Comparison of ENCODE assay signal across 29 mouse cellular contexts in genomic region chr11:94234857-94235256, GRCm38 (mm10). TPM values are rescaled to one million over a fixed set of nuclear protein-coding genes. Genes with fewer than 3 reads are reported as not detected.
A peak's percentile ranks its signal among the peaks of the same experiment; 100 is the strongest.
DNase-seq lines count a peak whose midpoint lies in the region; ATAC-seq and TF ChIP-seq lines count a peak whose summit lies in the region.
"Had no signal": no experiment of that assay in that cellular context is flagged by ENCODE, and none has a peak within 500 bp of the region (broad histone marks: within the 10 kb centered on the region; RNA-seq: fewer than 3 reads in every experiment).

No protein-coding gene starts in this region.

- no peak overlapping the region for H3K4me2 ChIP-seq in hindbrain, postnatal 0 days (ENCODE audit: low read depth, low read length)
- 0 out of 2 replicates have a peak overlapping the region, but pooled peaks have one; percentile 1 for H3K4me2 ChIP-seq in liver, embryonic 12.5 days
- no peak overlapping the region for H3K4me2 ChIP-seq in liver, embryonic 11.5 days
- no peak overlapping the region for H3K4me2 ChIP-seq in midbrain, embryonic 11.5 days
- H3K4me2 ChIP-seq: embryonic facial prominence, embryonic 13.5 days; hindbrain, embryonic 14.5 days had no signal

- WGBS in hindbrain, embryonic 10.5 days: 87% methylated on average over 8 of the region's 8 CpGs
- WGBS in hindbrain, postnatal 0 days: 93% methylated on average over 8 of the region's 8 CpGs
- WGBS in liver, embryonic 12.5 days (ENCODE audit: insufficient replicate concordance): 83% methylated on average over 8 of the region's 8 CpGs
- WGBS in liver, embryonic 11.5 days: 83% methylated on average over 8 of the region's 8 CpGs
- 93% methylated on average over 8 of the region's 8 CpGs for WGBS in midbrain, embryonic 10.5 days
- 89% methylated on average over 8 of the region's 8 CpGs for WGBS in midbrain, embryonic 11.5 days

- peak overlapping the region; percentile 43 for H3K27ac ChIP-seq in hindbrain, embryonic 10.5 days
- no peak overlapping the region for H3K27ac ChIP-seq in hindbrain, postnatal 0 days
- peak overlapping the region; percentile 48; the same call in 1 of the 2 replicates for H3K27ac ChIP-seq in liver, embryonic 12.5 days
- no peak overlapping the region for H3K27ac ChIP-seq in liver, embryonic 11.5 days (ENCODE audit: low read depth, low read length)
- peak overlapping the region; percentile 81 for H3K27ac ChIP-seq in midbrain, embryonic 10.5 days (replicated peaks)
- H3K27ac ChIP-seq in midbrain, embryonic 11.5 days (ENCODE audit: low read depth, low read length): no peak overlapping the region
- H3K27ac ChIP-seq: embryonic facial prominence, embryonic 10.5 days; embryonic facial prominence, embryonic 13.5 days; hindbrain, embryonic 14.5 days had no signal

- H3K9ac ChIP-seq in hindbrain, postnatal 0 days (replicated peaks; ENCODE audit: low read length): no peak overlapping the region
- no peak overlapping the region for H3K9ac ChIP-seq in liver, embryonic 12.5 days
- no peak overlapping the region for H3K9ac ChIP-seq in liver, embryonic 11.5 days (ENCODE audit: low read depth, low read length)
- no peak overlapping the region for H3K9ac ChIP-seq in midbrain, embryonic 11.5 days (ENCODE audit: low read length)
- H3K9ac ChIP-seq: embryonic facial prominence, embryonic 13.5 days; forebrain, postnatal 0 days; hindbrain, embryonic 14.5 days had no signal

- DNase-seq in hindbrain, embryonic 10.5 days (ENCODE audit: low spot score): no peak
- DNase-seq in hindbrain, postnatal 0 days (ENCODE audit: low spot score): no peak
- no peak for DNase-seq in liver, embryonic 11.5 days (ENCODE audit: low spot score)
- DNase-seq in midbrain, embryonic 10.5 days (ENCODE audit: low spot score): no peak
- no peak for DNase-seq in midbrain, embryonic 11.5 days (ENCODE audit: low spot score, missing footprints)
- DNase-seq: adrenal gland, postnatal 10 days; adrenal gland, postnatal 36 days; B cell, adult 2 months; cerebellum, adult 18-20 months; embryo, embryonic 11 days; forebrain, postnatal 0 days; gastrocnemius, adult 2 months; gastrocnemius, postnatal 14 days; heart, adult 18-20 months had no signal

- ATAC-seq in erythroblast, adult 5-6 weeks (replicated peaks; ENCODE audit: low FRiP score, poor library complexity, severe bottlenecking): no peak
- ATAC-seq in hindbrain, postnatal 0 days: no peak
- ATAC-seq in liver, embryonic 12.5 days: no peak
- no peak for ATAC-seq in liver, embryonic 11.5 days (replicated peaks; ENCODE audit: low FRiP score)
- no peak for ATAC-seq in midbrain, embryonic 11.5 days (ENCODE audit: low FRiP score)
- ATAC-seq: forebrain, embryonic 14.5 days; forebrain, postnatal 0 days; Patski had no signal

- no peaks in the 10 kb centered on the region for H3K9me3 ChIP-seq in erythroblast, embryonic 14.5 days (ENCODE audit: control insufficient read depth, low read length)
- H3K9me3 ChIP-seq in hindbrain, embryonic 10.5 days: no peaks in the 10 kb centered on the region
- H3K9me3 ChIP-seq in hindbrain, postnatal 0 days (ENCODE audit: low read length): no peaks in the 10 kb centered on the region
- H3K9me3 ChIP-seq in liver, embryonic 12.5 days (replicated peaks): no peaks in the 10 kb centered on the region
- no peaks in the 10 kb centered on the region for H3K9me3 ChIP-seq in liver, embryonic 11.5 days (ENCODE audit: control insufficient read depth, low read length)
- no peaks in the 10 kb centered on the region for H3K9me3 ChIP-seq in midbrain, embryonic 10.5 days (replicated peaks)
- no peaks in the 10 kb centered on the region for H3K9me3 ChIP-seq in midbrain, embryonic 11.5 days (ENCODE audit: control insufficient read depth, low read length)
- H3K9me3 ChIP-seq: embryonic facial prominence, embryonic 10.5 days; embryonic facial prominence, embryonic 13.5 days; G1E; heart, embryonic 10.5 days had no signal

- peak overlapping the region; percentile 3 for H3K4me3 ChIP-seq in erythroblast, embryonic 14.5 days (replicated peaks)
- no peak overlapping the region for H3K4me3 ChIP-seq in hindbrain, embryonic 10.5 days
- H3K4me3 ChIP-seq in hindbrain, postnatal 0 days (ENCODE audit: low read length): no peak overlapping the region
- H3K4me3 ChIP-seq in liver, embryonic 12.5 days: no peak overlapping the region
- H3K4me3 ChIP-seq in liver, embryonic 11.5 days (ENCODE audit: low read depth, low read length): no peak overlapping the region
- no peak overlapping the region for H3K4me3 ChIP-seq in midbrain, embryonic 10.5 days
- H3K4me3 ChIP-seq in midbrain, embryonic 11.5 days (ENCODE audit: low read depth, low read length): no peak overlapping the region
- H3K4me3 ChIP-seq: embryonic facial prominence, embryonic 10.5 days; embryonic facial prominence, embryonic 13.5 days; gastrocnemius, adult 2 months; heart, embryonic 10.5 days had no signal

- H3K4me1 ChIP-seq in erythroblast, embryonic 14.5 days (ENCODE audit: control insufficient read depth): peaks cover 57% of the 10 kb centered on the region
- peaks cover 34% of the 10 kb centered on the region for H3K4me1 ChIP-seq in hindbrain, embryonic 10.5 days (replicated peaks)
- H3K4me1 ChIP-seq in hindbrain, postnatal 0 days (ENCODE audit: insufficient read depth, low read length): no peaks in the 10 kb centered on the region
- peaks cover 55% of the 10 kb centered on the region for H3K4me1 ChIP-seq in liver, embryonic 12.5 days
- peaks cover 23% of the 10 kb centered on the region for H3K4me1 ChIP-seq in liver, embryonic 11.5 days (replicated peaks; ENCODE audit: control insufficient read depth, insufficient read depth, low read length)
- peaks cover 40% of the 10 kb centered on the region for H3K4me1 ChIP-seq in midbrain, embryonic 10.5 days
- H3K4me1 ChIP-seq in midbrain, embryonic 11.5 days (ENCODE audit: control insufficient read depth, insufficient read depth, low read length): peaks cover 8% of the 10 kb centered on the region; the same call in 1 of the 2 replicates

- no peaks in the 10 kb centered on the region for H3K36me3 ChIP-seq in erythroblast, embryonic 14.5 days (ENCODE audit: control insufficient read depth)
- H3K36me3 ChIP-seq in hindbrain, embryonic 10.5 days: no peaks in the 10 kb centered on the region
- no peaks in the 10 kb centered on the region for H3K36me3 ChIP-seq in hindbrain, postnatal 0 days (ENCODE audit: insufficient read depth, low read length)
- no peaks in the 10 kb centered on the region for H3K36me3 ChIP-seq in liver, embryonic 12.5 days
- H3K36me3 ChIP-seq in liver, embryonic 11.5 days (ENCODE audit: control insufficient read depth, insufficient read depth, low read length): no peaks in the 10 kb centered on the region
- H3K36me3 ChIP-seq in midbrain, embryonic 10.5 days: no peaks in the 10 kb centered on the region
- H3K36me3 ChIP-seq in midbrain, embryonic 11.5 days (ENCODE audit: control insufficient read depth, insufficient read depth, low read length): no peaks in the 10 kb centered on the region
- H3K36me3 ChIP-seq: embryonic facial prominence, embryonic 10.5 days; embryonic facial prominence, embryonic 13.5 days; G1E; heart, embryonic 10.5 days had no signal

- H3K27me3 ChIP-seq in erythroblast, embryonic 14.5 days (ENCODE audit: control insufficient read depth): peaks cover 3% of the 10 kb centered on the region
- peaks cover 9% of the 10 kb centered on the region; the same call in 1 of the 2 replicates for H3K27me3 ChIP-seq in hindbrain, embryonic 10.5 days (ENCODE audit: insufficient read depth, poor library complexity, severe bottlenecking)
- H3K27me3 ChIP-seq in hindbrain, postnatal 0 days (ENCODE audit: insufficient read depth, low read length): no peaks in the 10 kb centered on the region
- peaks cover 7% of the 10 kb centered on the region; the same call in 1 of the 2 replicates for H3K27me3 ChIP-seq in liver, embryonic 12.5 days (replicated peaks)
- no peaks in the 10 kb centered on the region for H3K27me3 ChIP-seq in liver, embryonic 11.5 days (replicated peaks; ENCODE audit: control insufficient read depth, insufficient read depth, low read length)
- H3K27me3 ChIP-seq in midbrain, embryonic 10.5 days (ENCODE audit: low read depth, poor library complexity, severe bottlenecking): no peaks in the 10 kb centered on the region
- no peaks in the 10 kb centered on the region for H3K27me3 ChIP-seq in midbrain, embryonic 11.5 days (ENCODE audit: control insufficient read depth, insufficient read depth, low read length)
- H3K27me3 ChIP-seq: embryonic facial prominence, embryonic 13.5 days; Patski had no signal

- no peak for TF ChIP-seq CTCF in hindbrain, postnatal 0 days (IDR thresholded peaks at IDR 0.05; ENCODE audit: low read depth)

RNA-seq across cellular contexts. Expression of gene Wfikkn2, which starts 10.9 kb away (rescaled TPM):
- polyA plus RNA-seq in erythroblast, embryonic 14.5 days (2012): 0.01 TPM in 1 of 2 replicates, not detected in the other
- total RNA-seq in erythroblast, adult 5-6 weeks (2015; ENCODE audit: low replicate concordance): not detected in 2 replicates
- total RNA-seq in erythroblast, adult 5-6 weeks (2017; ENCODE audit: low replicate concordance): not detected in 2 replicates
- 0.61 and 2.0 TPM in 2 replicates for polyA plus RNA-seq in hindbrain, embryonic 10.5 days (2016; fragmentation: Nextera tagmentation; extraction: Ambion mirVana)
- 7.0 and 10.1 TPM in 2 replicates for total RNA-seq in hindbrain, postnatal 0 days (2014; rRNA removed)
- polyA plus RNA-seq in hindbrain, postnatal 0 days (2015; fragmentation: Nextera tagmentation; extraction: Ambion mirVana): 10.4 and 10.5 TPM in 2 replicates
- 0.31 and 0.44 TPM in 2 replicates for polyA plus RNA-seq in liver, embryonic 12.5 days (2016; fragmentation: Nextera tagmentation; extraction: Ambion mirVana)
- polyA plus RNA-seq in liver, embryonic 11.5 days (2014; fragmentation: Nextera tagmentation; extraction: Ambion mirVana): 0.36 and 0.38 TPM in 2 replicates
- 0.27 and 0.99 TPM in 2 replicates for polyA plus RNA-seq in midbrain, embryonic 10.5 days (2016; fragmentation: Nextera tagmentation; extraction: Ambion mirVana)
- polyA plus RNA-seq in midbrain, embryonic 11.5 days (2014; fragmentation: Nextera tagmentation; extraction: Ambion mirVana): 1.7 and 1.8 TPM in 2 replicates

RNA-seq across cellular contexts. Expression of gene Tob1, which starts 23.6 kb away (rescaled TPM):
- polyA plus RNA-seq in erythroblast, embryonic 14.5 days (2012): 1.2 and 1.3 TPM in 2 replicates
- total RNA-seq in erythroblast, adult 5-6 weeks (2015; ENCODE audit: low replicate concordance): 3.5 and 6.1 TPM in 2 replicates
- 5.3 and 7.5 TPM in 2 replicates for total RNA-seq in erythroblast, adult 5-6 weeks (2017; ENCODE audit: low replicate concordance)
- polyA plus RNA-seq in hindbrain, embryonic 10.5 days (2016; fragmentation: Nextera tagmentation; extraction: Ambion mirVana): 22.3 and 31.1 TPM in 2 replicates
- 13.2 and 20.1 TPM in 2 replicates for total RNA-seq in hindbrain, postnatal 0 days (2014; rRNA removed)
- polyA plus RNA-seq in hindbrain, postnatal 0 days (2015; fragmentation: Nextera tagmentation; extraction: Ambion mirVana): 33.9 and 34.8 TPM in 2 replicates
- polyA plus RNA-seq in liver, embryonic 12.5 days (2016; fragmentation: Nextera tagmentation; extraction: Ambion mirVana): 13.6 and 13.8 TPM in 2 replicates
- polyA plus RNA-seq in liver, embryonic 11.5 days (2014; fragmentation: Nextera tagmentation; extraction: Ambion mirVana): 18.4 and 18.6 TPM in 2 replicates
- polyA plus RNA-seq in midbrain, embryonic 10.5 days (2016; fragmentation: Nextera tagmentation; extraction: Ambion mirVana): 18.4 and 21.6 TPM in 2 replicates
- 33.1 and 33.5 TPM in 2 replicates for polyA plus RNA-seq in midbrain, embryonic 11.5 days (2014; fragmentation: Nextera tagmentation; extraction: Ambion mirVana)

RNA-seq across cellular contexts. Expression of gene Gm21885, which starts 46.8 kb away (rescaled TPM):
- polyA plus RNA-seq in erythroblast, embryonic 14.5 days (2012): not detected in 2 replicates
- total RNA-seq in erythroblast, adult 5-6 weeks (2015; ENCODE audit: low replicate concordance): not detected in 2 replicates
- total RNA-seq in erythroblast, adult 5-6 weeks (2017; ENCODE audit: low replicate concordance): not detected in 2 replicates
- polyA plus RNA-seq in hindbrain, embryonic 10.5 days (2016; fragmentation: Nextera tagmentation; extraction: Ambion mirVana): not detected in 2 replicates
- total RNA-seq in hindbrain, postnatal 0 days (2014; rRNA removed): not detected in 2 replicates
- 0.24 TPM in 1 of 2 replicates, not detected in the other for polyA plus RNA-seq in hindbrain, postnatal 0 days (2015; fragmentation: Nextera tagmentation; extraction: Ambion mirVana)
- polyA plus RNA-seq in liver, embryonic 12.5 days (2016; fragmentation: Nextera tagmentation; extraction: Ambion mirVana): 0.29 TPM in 1 of 2 replicates, not detected in the other
- polyA plus RNA-seq in liver, embryonic 11.5 days (2014; fragmentation: Nextera tagmentation; extraction: Ambion mirVana): 0.40 TPM in 1 of 2 replicates, not detected in the other
- not detected in 2 replicates for polyA plus RNA-seq in midbrain, embryonic 10.5 days (2016; fragmentation: Nextera tagmentation; extraction: Ambion mirVana)
- 0.34 and 0.43 TPM in 2 replicates for polyA plus RNA-seq in midbrain, embryonic 11.5 days (2014; fragmentation: Nextera tagmentation; extraction: Ambion mirVana)
- total RNA-seq: adrenal gland, adult 18-20 months; adrenal gland, postnatal 10 days; adrenal gland, postnatal 36 days; forebrain, postnatal 0 days; G1E; gastrocnemius, adult 2 months; gastrocnemius, postnatal 14 days; gastrocnemius, postnatal 4 days; heart, postnatal 25 days had no signal
- polyA plus RNA-seq: cortical plate, adult 2 months; forebrain, embryonic 14.5 days; forebrain, postnatal 0 days; frontal cortex, adult 2 months; G1E; hindbrain, embryonic 14.5 days; Patski had no signal

Comparison
In these comparisons a context has a peak if more than half of its experiments do, and no peak if none do; other contexts are left out.
1. H3K27ac ChIP-seq: peak in hindbrain, embryonic 10.5 days (single experiment), liver, embryonic 12.5 days (single experiment) and midbrain, embryonic 10.5 days (single experiment); none in hindbrain, postnatal 0 days (single experiment), liver, embryonic 11.5 days (single experiment) and midbrain, embryonic 11.5 days (single experiment).